Mouse (Mus musculus) frontal cortex, adult 2 months (tissue): Measurements from ENCODE around the gene Olfr352. TPM values are rescaled to one million over a fixed set of nuclear protein-coding genes. Genes with fewer than 3 reads are reported as not detected.

ENCODE experiments used
- DNase-seq, 2 experiments: peaks; one replicate each; pipeline ENCODE4 v3.0.0; 2022; ENCODE audit warnings: low spot score in 1 of 2; ENCODE audit errors: extremely low spot score in 1 of 2
- polyA plus RNA-seq: library from polyadenylated mRNA; depleted of rRNA; stranded (reverse); fragments of >200 nt; gene quantifications from 2 replicates; pipeline ENCODE4 v1.2.3, GENCODE M21; 2012; rRNA removed

Olfr352 gene
- polyA plus RNA-seq = not detected in 2 replicates

GRCm38 (mm10) chr2:36868160-36868559 is at the start of gene Olfr352:
TSS of gene Olfr352 (plus strand) at chr2:36868460.
- DNase-seq = no peak

- no peak for DNase-seq
Observed at GRCm38 (mm10) chr2:36846010-36846409, 22.2 kb upstream of the Olfr352 start, which contains the start of gene Olfr350. TSS of gene Olfr350 (plus strand) at chr2:36846310.

GRCm38 (mm10) chr2:36862560-36862959 is 5.7 kb upstream of the Olfr352 start, which contains the start of gene Olfr351:
TSS of gene Olfr351 (minus strand) at chr2:36862660.
- no peak for DNase-seq

- no peak for DNase-seq
Observed at GRCm38 (mm10) chr2:36892836-36893235, 24.6 kb downstream of the Olfr352 start, which contains the start of gene Olfr353. TSS of gene Olfr353 (minus strand) at chr2:36892936.

- no peak for DNase-seq
Observed at GRCm38 (mm10) chr2:36897114-36897513, 28.9 kb downstream of the Olfr352 start.

- DNase-seq = no peak
Observed at GRCm38 (mm10) chr2:36905380-36905779, 37.1 kb downstream of the Olfr352 start, which contains the start of gene Olfr354. TSS of gene Olfr354 (plus strand) at chr2:36905680.

Other genes with a start within 250 kb of the Olfr352 start
- gene Olfr345, start 228.4 kb upstream of the Olfr352 start, polyA plus RNA-seq = not detected in 2 replicates
- not detected in 2 replicates for gene Olfr346, start 182.7 kb upstream of the Olfr352 start, polyA plus RNA-seq
- gene Olfr347, start 136.6 kb upstream of the Olfr352 start, polyA plus RNA-seq = not detected in 2 replicates
- gene Olfr348, start 84.2 kb upstream of the Olfr352 start, polyA plus RNA-seq = not detected in 2 replicates
- not detected in 2 replicates for gene Olfr50, start 77.9 kb upstream of the Olfr352 start, polyA plus RNA-seq
- gene Olfr3, start 51.4 kb upstream of the Olfr352 start, polyA plus RNA-seq = 0.04 and 0.08 TPM in 2 replicates
- not detected in 2 replicates for gene Olfr350, start 22.1 kb upstream of the Olfr352 start, polyA plus RNA-seq
- not detected in 2 replicates for gene Olfr351, start 5.8 kb upstream of the Olfr352 start, polyA plus RNA-seq
- gene Olfr353, start 24.5 kb downstream of the Olfr352 start, polyA plus RNA-seq = not detected in 2 replicates
- not detected in 2 replicates for gene Olfr354, start 37.2 kb downstream of the Olfr352 start, polyA plus RNA-seq
- gene Olfr355, start 60.4 kb downstream of the Olfr352 start, polyA plus RNA-seq = not detected in 2 replicates
- not detected in 2 replicates for gene Olfr356, start 68.7 kb downstream of the Olfr352 start, polyA plus RNA-seq
- gene Olfr357, start 125.4 kb downstream of the Olfr352 start, polyA plus RNA-seq = not detected in 2 replicates
- not detected in 2 replicates for gene Olfr358, start 140.9 kb downstream of the Olfr352 start, polyA plus RNA-seq
- gene Olfr360, start 197.3 kb downstream of the Olfr352 start, polyA plus RNA-seq = not detected in 2 replicates
- gene Olfr361, start 220.8 kb downstream of the Olfr352 start, polyA plus RNA-seq = not detected in 2 replicates
- gene Olfr362, start 249.4 kb downstream of the Olfr352 start, polyA plus RNA-seq = not detected in 2 replicates